Mouse (Mus musculus): Measurements from ENCODE around the gene Brinp1. TPM values are rescaled to one million over a fixed set of nuclear protein-coding genes. Genes with fewer than 3 reads are reported as not detected.
"Not testable (repeated sequence)": the region's sequence is repeated elsewhere in the genome, so short reads cannot be mapped to it uniquely, and the experiment has no call there.

Gene Brinp1
- polyA plus RNA-seq, 1 experiment from 2014 or later: 2.3 TPM

DNA sequence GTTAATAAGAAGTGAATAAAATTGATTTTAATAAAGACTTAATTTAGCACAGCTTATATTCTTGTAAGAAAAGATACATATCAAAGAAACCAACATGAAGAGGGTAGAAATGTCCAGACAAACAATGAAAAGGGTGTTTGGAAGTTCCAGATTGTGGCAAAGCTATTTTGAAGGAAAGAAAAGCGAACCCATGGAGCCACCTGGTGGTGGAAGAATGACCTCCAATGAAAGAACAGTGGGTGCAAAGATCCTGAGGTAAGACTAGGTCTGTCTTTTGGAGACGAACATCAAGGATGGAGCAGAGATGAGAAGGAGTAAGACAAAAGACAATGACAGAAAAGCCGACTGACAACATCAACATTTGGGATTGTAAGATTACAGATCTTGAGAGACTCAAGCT is 108.2 kb downstream of the Brinp1 start:
- Histone ChIP-seq H3K27me3 (replicated peaks) (no peaks in the 10 kb centered on the region), H3K9ac (no peak overlapping the region), H3K9me3 (replicated peaks) (no peaks in the 10 kb centered on the region), H3K27ac (ENCODE audit: poor library complexity, severe bottlenecking) (no peak overlapping the region), H3K4me2 (no peak overlapping the region), H3K4me1 (replicated peaks) (no peaks in the 10 kb centered on the region), H3K36me3 (no peaks in the 10 kb centered on the region), H3K4me3 (no peak overlapping the region)
- ATAC-seq (ENCODE audit: insufficient number of reproducible peaks, low FRiP score): no peak
- 39% methylated on average over 3 of the region's 3 CpGs for WGBS

DNA sequence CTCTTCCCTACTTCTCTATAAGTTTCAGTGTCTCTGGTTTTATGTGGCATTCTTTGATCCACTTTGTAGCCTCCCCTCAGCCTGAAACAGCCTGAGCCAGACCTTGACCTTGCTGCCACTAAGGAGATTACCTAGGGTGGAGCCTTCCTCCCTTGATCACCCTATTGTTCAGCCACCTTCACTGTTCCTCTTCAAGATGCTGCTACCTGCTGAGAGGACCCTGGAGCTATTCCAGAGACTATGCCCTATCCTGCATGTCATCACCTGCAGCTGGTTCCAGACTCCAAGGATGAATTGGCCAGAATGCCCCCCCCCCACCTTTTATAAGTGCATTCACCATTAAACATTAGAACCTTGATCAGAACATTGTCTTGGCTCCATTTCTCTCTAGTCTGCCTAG is 140.2 kb downstream of the Brinp1 start:
- not testable (repeated sequence) for H3K9me3 ChIP-seq (replicated peaks)

DNA sequence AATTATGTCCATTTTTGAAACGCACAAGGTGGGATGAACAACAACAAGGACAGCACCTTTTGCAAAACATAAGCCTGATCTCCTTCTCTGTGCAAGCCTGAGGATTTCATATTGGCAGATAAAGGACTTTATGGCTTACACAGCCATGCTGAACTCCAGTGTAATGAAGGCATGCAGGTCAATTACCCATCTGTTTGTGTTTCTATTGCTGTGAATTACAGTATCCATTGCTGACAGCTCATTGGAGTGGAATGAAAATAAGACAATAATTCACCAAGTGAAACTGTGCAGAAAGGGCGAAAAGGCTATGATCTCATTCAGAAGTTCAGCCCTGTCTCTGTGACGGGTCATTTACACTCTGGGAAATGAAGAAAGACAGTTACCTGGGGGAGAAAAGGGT is 147.7 kb downstream of the Brinp1 start:
- ATAC-seq (ENCODE audit: insufficient number of reproducible peaks, low FRiP score): no peak
- H3K4me1 ChIP-seq (replicated peaks): no peaks in the 10 kb centered on the region
- no peaks in the 10 kb centered on the region for H3K36me3 ChIP-seq
- H3K4me2 ChIP-seq: no peak overlapping the region
- H3K9ac ChIP-seq: no peak overlapping the region
- no peak overlapping the region for H3K4me3 ChIP-seq
- no peaks in the 10 kb centered on the region for H3K27me3 ChIP-seq (replicated peaks)
- H3K9me3 ChIP-seq (replicated peaks): no peaks in the 10 kb centered on the region
- no peak overlapping the region for H3K27ac ChIP-seq (ENCODE audit: poor library complexity, severe bottlenecking)
- 64% methylated on average over 3 of the region's 3 CpGs for WGBS

More for the DNA sequence above, 140.2 kb downstream of the Brinp1 start:
- not testable (repeated sequence) for H3K27ac ChIP-seq (ENCODE audit: poor library complexity, severe bottlenecking); H3K27me3 ChIP-seq (replicated peaks); H3K36me3 ChIP-seq; ATAC-seq (ENCODE audit: insufficient number of reproducible peaks, low FRiP score); H3K9ac ChIP-seq; H3K4me2 ChIP-seq; H3K4me1 ChIP-seq (replicated peaks); H3K4me3 ChIP-seq

DNA sequence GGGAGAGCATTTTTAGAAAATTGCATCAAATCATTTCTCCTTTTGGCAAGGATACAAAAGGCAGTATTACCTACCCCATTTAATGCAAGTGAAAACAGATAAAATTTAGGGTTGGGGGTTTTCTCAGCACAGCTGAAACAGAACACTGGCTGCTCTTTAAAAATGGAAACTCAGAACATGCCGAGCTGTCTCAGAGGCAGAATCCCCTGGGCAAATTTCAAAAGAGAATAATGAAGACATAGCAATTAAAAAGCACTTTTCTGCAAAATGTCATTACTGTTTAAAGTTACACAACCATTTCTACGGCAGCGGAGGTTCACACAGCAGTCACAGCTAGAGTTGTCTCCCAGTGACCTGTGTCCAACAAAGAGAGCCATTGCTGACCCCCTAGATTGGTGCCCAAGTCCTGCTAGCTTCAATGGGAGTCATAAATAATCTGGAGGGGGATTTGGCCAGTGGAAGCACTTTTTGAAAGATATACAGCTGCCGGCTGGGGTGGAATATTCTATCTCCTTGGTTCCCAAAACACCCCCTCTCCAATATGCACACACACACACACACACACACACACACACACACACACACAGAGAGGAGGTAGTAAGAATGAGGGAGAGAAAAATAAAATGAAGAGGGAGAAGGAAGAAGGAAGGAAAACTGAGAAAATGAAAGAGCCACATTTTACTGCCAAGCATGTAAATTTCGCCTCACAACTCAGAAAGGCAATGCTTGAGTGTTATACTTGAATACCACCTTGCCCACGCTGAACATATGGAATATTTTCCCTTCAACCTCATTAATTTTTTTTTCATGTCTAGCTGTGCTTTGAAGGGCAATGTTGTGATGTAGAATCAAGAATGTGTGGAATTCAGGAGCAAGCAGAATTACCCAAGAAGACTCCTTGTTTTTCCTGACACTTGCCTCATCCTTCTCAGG is 152.0 kb downstream of the Brinp1 start:
- Histone ChIP-seq H3K4me1 (replicated peaks) (no peaks in the 10 kb centered on the region), H3K9ac (no peak overlapping the region), H3K36me3 (no peaks in the 10 kb centered on the region), H3K27ac (ENCODE audit: poor library complexity, severe bottlenecking) (no peak overlapping the region), H3K27me3 (replicated peaks) (no peaks in the 10 kb centered on the region), H3K9me3 (replicated peaks) (no peaks in the 10 kb centered on the region), H3K4me3 (no peak overlapping the region), H3K4me2 (no peak overlapping the region)
- ATAC-seq (ENCODE audit: insufficient number of reproducible peaks, low FRiP score): no peak
- 77% methylated on average over 6 of the region's 6 CpGs for WGBS

DNA sequence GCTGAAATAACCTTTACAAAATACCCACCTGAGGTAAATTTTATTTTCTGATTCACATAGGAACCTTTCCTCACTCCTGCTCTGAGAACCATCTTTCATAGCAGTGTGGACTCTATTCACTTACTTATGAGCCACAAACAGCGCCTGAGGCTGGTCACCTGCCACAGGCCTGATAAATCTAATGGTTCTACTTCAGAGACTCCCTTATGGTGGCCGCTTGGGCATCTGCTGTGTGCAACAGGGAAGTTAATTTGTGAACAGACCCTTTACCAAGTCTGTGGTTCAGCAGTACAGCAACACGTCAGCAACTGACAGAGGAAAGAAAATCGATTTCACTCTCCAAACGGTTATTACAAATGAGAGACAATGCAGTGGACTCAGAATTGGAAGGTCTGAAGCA is 164.2 kb downstream of the Brinp1 start:
- Histone ChIP-seq H3K27ac (ENCODE audit: poor library complexity, severe bottlenecking) (no peak overlapping the region), H3K36me3 (no peaks in the 10 kb centered on the region), H3K27me3 (replicated peaks) (no peaks in the 10 kb centered on the region), H3K9ac (no peak overlapping the region), H3K4me3 (no peak overlapping the region), H3K4me2 (no peak overlapping the region), H3K9me3 (replicated peaks) (no peaks in the 10 kb centered on the region), H3K4me1 (replicated peaks) (no peaks in the 10 kb centered on the region)
- WGBS: 82% methylated on average over 5 of the region's 5 CpGs
- no peak for ATAC-seq (ENCODE audit: insufficient number of reproducible peaks, low FRiP score)

DNA sequence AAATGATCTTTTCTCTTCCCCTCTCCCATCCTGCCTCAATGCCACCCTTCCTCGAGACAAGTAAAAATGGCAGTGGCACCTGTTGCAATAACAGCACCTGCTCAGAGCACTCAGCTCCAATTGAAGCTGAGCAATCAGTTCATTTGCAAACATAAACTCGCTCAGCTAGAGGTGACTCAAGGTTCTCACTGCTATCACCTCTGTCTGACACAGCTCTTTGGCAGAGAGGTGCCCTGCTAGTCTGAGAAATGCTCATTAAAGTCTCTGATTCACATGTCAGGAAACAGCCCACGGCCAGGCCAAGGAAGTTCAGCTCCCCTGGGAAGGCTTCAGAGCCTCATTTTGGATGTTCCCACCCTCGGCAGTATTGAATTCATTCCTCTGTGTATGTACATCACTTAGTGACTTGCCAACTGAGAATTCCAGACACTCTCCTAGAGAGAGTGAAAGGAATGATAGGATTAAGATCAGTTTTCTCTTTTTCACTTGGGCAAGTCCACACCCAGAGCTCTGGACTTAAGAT is 165.7 kb downstream of the Brinp1 start:
- Histone ChIP-seq H3K36me3 (no peaks in the 10 kb centered on the region), H3K9ac (no peak overlapping the region), H3K4me2 (no peak overlapping the region), H3K27ac (ENCODE audit: poor library complexity, severe bottlenecking) (no peak overlapping the region), H3K27me3 (replicated peaks) (no peaks in the 10 kb centered on the region), H3K9me3 (replicated peaks) (no peaks in the 10 kb centered on the region), H3K4me3 (no peak overlapping the region), H3K4me1 (replicated peaks) (no peaks in the 10 kb centered on the region)
- ATAC-seq (ENCODE audit: insufficient number of reproducible peaks, low FRiP score): no peak
- 52% methylated on average over 4 of the region's 4 CpGs for WGBS

DNA sequence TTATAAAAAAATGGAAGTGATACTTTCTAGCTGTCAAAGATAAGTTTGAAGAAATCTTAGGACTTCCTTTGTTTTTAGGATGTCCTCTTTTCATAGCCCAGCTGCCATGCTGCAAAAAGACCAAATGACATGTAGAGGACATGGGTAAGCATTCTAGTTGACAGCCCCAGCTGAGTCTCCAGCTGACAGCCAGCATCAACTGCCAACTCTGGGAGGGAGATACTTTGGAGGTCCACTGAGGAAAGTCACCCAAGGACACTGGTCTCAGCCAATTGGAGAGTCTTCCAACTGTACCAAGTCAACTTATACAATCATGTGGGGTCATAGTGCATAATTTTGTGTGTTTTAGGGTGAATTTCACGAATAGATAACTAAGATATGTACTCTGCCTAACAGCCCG is 166.6 kb downstream of the Brinp1 start:
- Histone ChIP-seq H3K27me3 (replicated peaks) (no peaks in the 10 kb centered on the region), H3K9ac (no peak overlapping the region), H3K4me1 (replicated peaks) (no peaks in the 10 kb centered on the region), H3K36me3 (no peaks in the 10 kb centered on the region), H3K4me2 (no peak overlapping the region), H3K9me3 (replicated peaks) (no peaks in the 10 kb centered on the region), H3K27ac (ENCODE audit: poor library complexity, severe bottlenecking) (no peak overlapping the region), H3K4me3 (no peak overlapping the region)
- WGBS: 65% methylated on average over 2 of the region's 2 CpGs
- no peak for ATAC-seq (ENCODE audit: insufficient number of reproducible peaks, low FRiP score)

DNA sequence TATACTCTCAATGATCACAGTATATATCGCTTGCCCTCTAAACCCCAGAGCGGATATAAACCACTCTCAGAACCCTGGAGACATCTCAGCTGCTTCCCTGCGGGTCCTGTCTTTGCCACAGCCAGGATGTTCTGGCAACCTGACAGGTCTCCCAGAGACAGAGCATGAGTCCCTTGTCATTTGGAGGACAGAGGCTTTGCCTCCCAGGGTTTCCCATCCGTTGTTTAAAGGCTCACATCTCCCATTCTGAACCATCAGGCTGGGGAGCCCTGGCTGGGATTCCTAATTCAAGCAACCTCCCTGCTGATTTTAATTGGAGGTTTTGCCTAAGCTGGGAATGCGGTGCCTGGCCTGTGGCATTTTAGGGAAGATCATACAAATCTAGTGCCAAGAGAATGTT is 185.9 kb downstream of the Brinp1 start:
- no peak overlapping the region for H3K9ac ChIP-seq
- H3K9me3 ChIP-seq (replicated peaks): no peaks in the 10 kb centered on the region
- no peak overlapping the region for H3K4me2 ChIP-seq
- no peak overlapping the region for H3K4me3 ChIP-seq
- 61% methylated on average over 5 of the region's 5 CpGs for WGBS
- H3K27me3 ChIP-seq (replicated peaks): no peaks in the 10 kb centered on the region
- peaks cover 4% of the 10 kb centered on the region; the same call in 1 of the 2 replicates for H3K4me1 ChIP-seq (replicated peaks)
- no peak overlapping the region for H3K27ac ChIP-seq (ENCODE audit: poor library complexity, severe bottlenecking)
- no peaks in the 10 kb centered on the region for H3K36me3 ChIP-seq
- ATAC-seq (ENCODE audit: insufficient number of reproducible peaks, low FRiP score): no peak

DNA sequence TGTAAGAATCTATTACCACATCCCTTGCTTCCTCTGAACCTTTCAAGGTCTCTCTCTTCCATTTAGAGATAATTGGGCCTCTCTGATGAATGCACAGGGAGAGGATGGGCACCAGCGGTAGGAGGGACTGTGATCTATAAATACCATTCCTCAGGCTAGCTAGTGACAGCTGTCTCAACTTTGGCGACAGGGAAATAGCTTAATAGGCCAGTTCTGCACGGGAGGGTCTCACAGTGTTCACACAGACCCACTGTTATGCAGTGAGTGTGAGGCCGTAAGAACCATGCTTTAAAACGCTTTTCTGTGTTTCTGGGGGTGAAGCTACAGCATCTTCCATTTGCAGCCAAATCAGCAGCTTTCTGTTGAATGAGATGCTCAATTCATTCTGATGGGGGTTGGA is 186.8 kb downstream of the Brinp1 start:
- 44% methylated on average over 5 of the region's 5 CpGs for WGBS

DNA sequence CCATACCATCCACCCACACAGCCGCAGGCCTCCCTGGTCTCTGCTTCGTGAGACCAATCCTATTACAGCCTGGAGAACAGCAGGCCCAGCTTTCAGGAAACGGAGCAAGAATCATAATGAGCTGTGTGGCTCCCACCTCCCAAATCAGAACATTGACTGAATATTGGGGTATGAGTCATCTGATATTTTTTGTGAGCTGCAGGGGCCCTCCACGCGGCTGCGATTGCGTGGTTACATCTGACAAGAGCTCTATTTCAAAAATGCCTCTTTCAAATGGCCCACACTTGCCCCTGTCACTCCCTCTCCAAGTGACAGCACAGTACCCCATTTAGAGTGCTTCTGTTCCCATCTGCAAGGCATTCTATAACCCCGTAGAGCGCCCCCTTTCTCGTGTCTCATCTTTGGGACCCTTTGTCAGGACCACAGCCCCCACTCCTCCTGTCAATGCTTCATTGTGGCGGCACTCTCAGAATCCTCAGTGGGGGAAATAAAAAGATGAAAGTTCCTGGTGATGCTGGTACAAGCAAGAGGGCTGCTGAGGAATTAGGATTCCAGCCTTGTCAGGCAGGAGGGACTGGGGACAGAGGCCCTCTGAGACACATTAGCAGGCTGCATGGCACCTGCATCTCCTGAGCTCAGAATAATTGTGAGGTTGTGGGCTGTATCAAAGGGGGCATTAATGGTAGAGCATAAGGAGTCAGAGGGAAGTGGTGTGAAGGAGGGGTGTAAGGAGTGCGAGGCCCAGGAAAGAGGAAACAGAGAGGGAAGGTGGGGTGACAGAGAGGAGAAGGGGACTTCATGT is 188.2 kb downstream of the Brinp1 start:
- Histone ChIP-seq H3K27me3 (replicated peaks) (no peaks in the 10 kb centered on the region), H3K9ac (no peak overlapping the region), H3K4me2 (no peak overlapping the region), H3K9me3 (replicated peaks) (peaks cover 5% of the 10 kb centered on the region; the same call in 1 of the 2 replicates), H3K36me3 (no peaks in the 10 kb centered on the region), H3K27ac (ENCODE audit: poor library complexity, severe bottlenecking) (no peak overlapping the region), H3K4me3 (no peak overlapping the region), H3K4me1 (replicated peaks) (peaks cover 4% of the 10 kb centered on the region; the same call in 1 of the 2 replicates)
- no peak for ATAC-seq (ENCODE audit: insufficient number of reproducible peaks, low FRiP score)
- WGBS: 72% methylated on average over 12 of the region's 12 CpGs

More for the DNA sequence above, 186.8 kb downstream of the Brinp1 start:
- Histone ChIP-seq H3K27ac (ENCODE audit: poor library complexity, severe bottlenecking) (no peak overlapping the region), H3K9me3 (replicated peaks) (0 out of 2 replicates have a peak, but pooled peaks cover under 1% of the 10 kb centered on the region), H3K36me3 (no peaks in the 10 kb centered on the region), H3K4me2 (no peak overlapping the region), H3K27me3 (replicated peaks) (no peaks in the 10 kb centered on the region), H3K9ac (no peak overlapping the region), H3K4me1 (replicated peaks) (peaks cover 4% of the 10 kb centered on the region; the same call in 1 of the 2 replicates), H3K4me3 (no peak overlapping the region)
- no peak for ATAC-seq (ENCODE audit: insufficient number of reproducible peaks, low FRiP score)

DNA sequence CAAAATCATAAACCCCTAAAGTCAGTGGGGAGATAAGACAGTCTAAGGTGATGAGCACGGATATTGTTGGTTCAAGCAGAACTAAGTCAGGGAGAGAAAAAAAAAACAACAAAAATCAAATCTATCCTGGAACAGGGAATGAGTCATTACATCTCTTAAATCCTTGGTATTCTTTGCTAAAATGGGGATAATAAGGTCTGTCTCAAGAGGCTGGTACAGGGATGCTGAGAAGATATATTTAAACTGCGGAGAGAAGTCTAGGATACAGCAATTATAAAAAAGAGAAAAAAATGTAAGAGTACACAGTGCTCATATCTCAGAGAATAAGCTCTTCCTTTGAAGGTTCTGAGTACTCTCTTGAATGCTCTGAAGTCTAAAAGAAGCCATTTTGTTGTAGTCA is 189.3 kb downstream of the Brinp1 start:
- ATAC-seq (ENCODE audit: insufficient number of reproducible peaks, low FRiP score): no peak
- Histone ChIP-seq H3K27ac (ENCODE audit: poor library complexity, severe bottlenecking) (no peak overlapping the region), H3K4me3 (no peak overlapping the region), H3K36me3 (no peaks in the 10 kb centered on the region), H3K4me2 (no peak overlapping the region), H3K27me3 (replicated peaks) (no peaks in the 10 kb centered on the region), H3K4me1 (replicated peaks) (peaks cover 4% of the 10 kb centered on the region; the same call in 1 of the 2 replicates), H3K9ac (no peak overlapping the region), H3K9me3 (replicated peaks) (peaks cover 5% of the 10 kb centered on the region; the same call in 1 of the 2 replicates)
- 80% methylated on average over 2 of the region's 2 CpGs for WGBS
